Mouse (Mus musculus) testis, postnatal 10 days (tissue): ENCODE data around the gene Fam83c.

Experiments
- DNase-seq: peaks from one replicate; pipeline ENCODE4 v3.0.0; 2021; ENCODE audit warnings: low spot score

Fam83c gene

GRCm38 (mm10) chr2:155826630-155827424, 7.8 kb downstream of the Fam83c start, which contains the start of gene Eif6:
Gene Eif6, minus strand, starts transcription at chr2:155826925.
- peak; percentile 90 for DNase-seq

GRCm38 (mm10) chr2:155825904-155826629, 8.6 kb downstream of the Fam83c start:
- no peak for DNase-seq

- no peak for DNase-seq
Measured at GRCm38 (mm10) chr2:155823722-155824121, 10.9 kb downstream of the Fam83c start.

GRCm38 (mm10) chr2:155820779-155821178, 13.9 kb downstream of the Fam83c start:
- no peak for DNase-seq

GRCm38 (mm10) chr2:155819449-155820251, 15.0 kb downstream of the Fam83c start:
- DNase-seq = no peak

- DNase-seq = no peak
Measured at GRCm38 (mm10) chr2:155819392-155819448, 15.4 kb downstream of the Fam83c start, which contains the start of gene BC029722. Gene BC029722, minus strand, starts transcription at chr2:155819426.

GRCm38 (mm10) chr2:155818596-155819391, 15.9 kb downstream of the Fam83c start:
- DNase-seq = peak; percentile 96

GRCm38 (mm10) chr2:155817301-155818245, 17.1 kb downstream of the Fam83c start:
- peak; percentile 59 for DNase-seq

- DNase-seq = no peak
Measured at GRCm38 (mm10) chr2:155816179-155816578, 18.5 kb downstream of the Fam83c start.

GRCm38 (mm10) chr2:155814829-155815228, 19.8 kb downstream of the Fam83c start:
- DNase-seq = no peak

- DNase-seq = no peak
Measured at GRCm38 (mm10) chr2:155812637-155813036, 22.0 kb downstream of the Fam83c start.

GRCm38 (mm10) chr2:155811821-155812396, 22.7 kb downstream of the Fam83c start:
- peak; percentile 87 for DNase-seq

- DNase-seq = no peak
Measured at GRCm38 (mm10) chr2:155809620-155810019, 25.0 kb downstream of the Fam83c start.

GRCm38 (mm10) chr2:155807408-155807807, 27.2 kb downstream of the Fam83c start:
- no peak for DNase-seq

GRCm38 (mm10) chr2:155806548-155806947, 28.1 kb downstream of the Fam83c start:
- no peak for DNase-seq

GRCm38 (mm10) chr2:155805925-155806255, 28.8 kb downstream of the Fam83c start:
- no peak for DNase-seq

GRCm38 (mm10) chr2:155805231-155805924, 29.3 kb downstream of the Fam83c start:
- DNase-seq = peak; percentile 75

GRCm38 (mm10) chr2:155804053-155804452, 30.6 kb downstream of the Fam83c start:
- no peak for DNase-seq

GRCm38 (mm10) chr2:155802761-155803160, 31.9 kb downstream of the Fam83c start:
- DNase-seq = no peak

- no peak for DNase-seq
Measured at GRCm38 (mm10) chr2:155798613-155799012, 36.0 kb downstream of the Fam83c start.
